Mouse (Mus musculus): Measurements from ENCODE around the gene Kbtbd4. TPM values are rescaled to one million over a fixed set of nuclear protein-coding genes. Genes with fewer than 3 reads are reported as not detected.
A peak's percentile ranks its signal among the peaks of the same experiment; 100 is the strongest.

The Kbtbd4 gene
- polyA plus RNA-seq, 1 experiment = not detected

DNA sequence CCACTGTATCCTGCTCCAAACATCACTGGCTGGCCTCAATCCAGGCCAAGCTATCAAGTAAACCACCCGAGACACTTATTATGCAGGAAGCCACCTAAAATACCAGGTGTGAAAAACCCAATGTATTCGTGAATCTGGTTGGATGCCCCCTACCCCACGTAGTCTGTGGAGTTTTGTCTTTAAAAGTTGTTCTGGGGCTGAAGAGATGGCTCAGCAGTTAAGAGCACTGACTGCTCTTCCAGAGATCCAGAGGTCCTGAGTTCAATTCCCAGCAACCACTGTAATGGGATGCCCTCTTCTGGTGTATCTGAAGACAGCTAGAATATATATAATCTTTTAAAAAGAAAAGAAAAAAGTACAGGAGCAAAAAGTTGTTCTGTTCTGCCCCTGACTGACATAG lies 33.8 kb downstream of the Kbtbd4 start:
- no peak for TF ChIP-seq POLR2A (IDR thresholded peaks at IDR 0.05; ENCODE audit: insufficient read depth, low read depth, low read length)
- no peak for TF ChIP-seq CTCF (IDR thresholded peaks at IDR 0.05; ENCODE audit: insufficient read depth, low read depth, low read length)

GRCm38 (mm10) chr2:90939750-90940149 lies 35.2 kb downstream of the Kbtbd4 start:
- Histone ChIP-seq H3K27ac (ENCODE audit: insufficient read depth, low read depth, low read length) (peak overlapping the region; percentile 4; the same call in 1 of the 2 replicates), H3K4me1 (ENCODE audit: control insufficient read depth, insufficient read depth, low read length) (0 out of 2 replicates have a peak, but pooled peaks cover 2% of the 10 kb centered on the region), H3K4me3 (ENCODE audit: insufficient read depth, low read depth, low read length) (peak overlapping the region; percentile 83)
- 27% methylated on average over 8 of the region's 8 CpGs for WGBS
- TF ChIP-seq CTCF (IDR thresholded peaks at IDR 0.05; ENCODE audit: insufficient read depth, low read depth, low read length) (no peak), POLR2A (IDR thresholded peaks at IDR 0.05; ENCODE audit: insufficient read depth, low read depth, low read length) (no peak)

More for the DNA sequence above, 33.8 kb downstream of the Kbtbd4 start:
- Histone ChIP-seq H3K4me1 (ENCODE audit: control insufficient read depth, insufficient read depth, low read length) (0 out of 2 replicates have a peak, but pooled peaks cover 2% of the 10 kb centered on the region), H3K27ac (ENCODE audit: insufficient read depth, low read depth, low read length) (no peak overlapping the region), H3K4me3 (ENCODE audit: insufficient read depth, low read depth, low read length) (no peak overlapping the region)
- WGBS = 66% methylated on average over 3 of the region's 3 CpGs

DNA sequence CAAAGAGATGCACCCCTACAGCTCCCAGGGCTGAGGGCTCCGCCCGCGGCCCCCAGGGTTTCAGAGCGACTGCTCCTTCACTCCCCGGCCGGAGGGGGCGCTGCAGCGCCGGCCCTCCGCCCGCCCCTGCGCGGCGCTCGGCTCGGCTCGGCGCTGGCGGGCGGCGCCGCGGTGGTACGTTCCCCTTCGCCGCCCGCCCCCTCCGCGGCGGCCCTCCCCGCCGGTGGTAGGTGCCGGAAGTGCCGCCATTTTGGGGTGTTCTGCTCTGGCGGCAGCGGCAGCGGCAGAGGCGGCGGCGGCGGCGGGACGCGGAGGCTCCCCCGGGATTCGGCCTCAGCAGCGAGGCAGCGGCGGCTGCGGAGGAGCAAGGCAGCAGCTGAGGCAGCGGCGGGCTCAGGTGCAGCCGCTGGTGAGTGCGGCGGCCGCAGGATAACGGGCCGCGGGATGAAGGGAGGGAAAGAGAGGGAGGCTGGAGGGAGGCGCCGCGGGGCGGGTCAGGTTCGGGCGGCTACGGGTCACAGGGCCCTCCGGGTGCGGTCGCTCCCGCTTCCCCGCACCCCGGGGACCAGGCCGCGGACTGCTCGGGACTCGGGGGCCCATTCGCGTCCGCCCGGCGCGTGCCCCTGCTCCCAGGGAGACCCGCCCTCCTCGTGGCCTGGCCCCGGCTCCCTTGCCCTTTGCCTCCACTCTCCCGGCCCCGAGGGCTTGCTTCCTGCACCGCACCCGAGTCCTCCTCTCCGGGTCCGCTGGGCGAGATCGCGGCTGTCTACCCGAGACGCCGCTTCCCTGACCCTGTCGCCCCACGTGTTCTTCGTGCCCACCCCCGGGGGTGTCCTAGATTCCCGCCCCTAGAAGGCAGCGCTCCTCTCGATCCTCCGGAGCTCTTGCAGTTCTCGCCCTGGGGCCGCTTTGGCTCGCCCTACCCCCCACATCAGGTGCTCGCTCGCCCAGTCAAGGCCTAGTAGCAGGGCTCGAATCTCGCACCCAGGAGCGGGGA lies 36.0 kb downstream of the Kbtbd4 start, which contains the start of gene Celf1:
Gene Celf1, plus strand, starts transcription at position 150 of the 997 bp plus-strand sequence.
- H3K27ac ChIP-seq (ENCODE audit: insufficient read depth, low read depth, low read length) = peak within 1 kb of the TSS; percentile 84
- H3K4me3 ChIP-seq (ENCODE audit: insufficient read depth, low read depth, low read length) = peak within 1 kb of the TSS; percentile 83
- TF ChIP-seq POLR2A (IDR thresholded peaks at IDR 0.05; ENCODE audit: insufficient read depth, low read depth, low read length) = peak; percentile 56; the same call in 1 of the 2 replicates
- peak; percentile 86 for TF ChIP-seq CTCF (IDR thresholded peaks at IDR 0.05; ENCODE audit: insufficient read depth, low read depth, low read length)
- 1% methylated on average over 98 of the region's 113 CpGs for WGBS
- H3K4me1 ChIP-seq (ENCODE audit: control insufficient read depth, insufficient read depth, low read length) = 0 out of 2 replicates have a peak, but pooled peaks cover 2% of the 10 kb centered on the region

DNA sequence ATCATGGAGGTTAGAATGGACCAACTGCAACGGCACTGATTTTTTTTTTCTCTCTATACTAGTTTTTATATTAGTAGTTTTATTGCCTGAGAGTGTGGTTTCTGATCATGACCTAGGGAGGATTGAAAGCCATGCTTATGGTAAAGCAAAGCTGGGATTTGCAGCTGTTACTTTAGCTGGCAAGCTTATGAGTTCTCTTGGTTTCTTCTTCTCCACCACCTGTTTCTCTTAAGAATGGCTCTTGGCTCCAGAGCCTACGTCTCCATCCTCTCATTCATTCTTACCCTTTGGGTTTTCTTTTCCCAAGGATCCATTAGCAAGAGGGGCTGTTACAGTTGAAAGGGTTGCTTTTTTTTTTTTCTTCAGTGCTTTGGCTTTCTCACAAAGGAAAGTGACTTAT lies 37.2 kb downstream of the Kbtbd4 start:
- Histone ChIP-seq H3K27ac (ENCODE audit: insufficient read depth, low read depth, low read length) (no peak overlapping the region), H3K4me1 (ENCODE audit: control insufficient read depth, insufficient read depth, low read length) (0 out of 2 replicates have a peak, but pooled peaks cover 2% of the 10 kb centered on the region), H3K4me3 (ENCODE audit: insufficient read depth, low read depth, low read length) (no peak overlapping the region)
- WGBS = 7% methylated on average over 2 of the region's 2 CpGs
- no peak for TF ChIP-seq CTCF (IDR thresholded peaks at IDR 0.05; ENCODE audit: insufficient read depth, low read depth, low read length)
- TF ChIP-seq POLR2A (IDR thresholded peaks at IDR 0.05; ENCODE audit: insufficient read depth, low read depth, low read length) = no peak

DNA sequence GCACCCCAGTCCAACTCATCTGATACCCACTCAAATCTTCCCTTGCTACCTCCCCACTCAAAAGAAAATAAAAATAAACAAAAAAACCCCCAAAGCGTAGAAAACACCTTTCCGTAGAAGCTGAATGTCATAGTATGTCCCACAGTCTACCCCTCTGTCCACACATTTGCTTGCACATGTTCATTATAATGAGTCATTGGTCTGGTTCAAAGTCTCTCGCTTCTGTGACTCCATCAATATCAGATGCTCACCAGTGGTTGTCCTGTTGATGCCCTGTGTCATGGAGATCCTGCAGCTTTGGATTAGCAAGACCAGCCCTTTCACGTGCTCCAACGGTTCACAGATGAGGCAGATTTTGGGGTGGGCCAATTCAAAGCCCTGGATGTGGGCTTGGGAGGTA lies 45.6 kb downstream of the Kbtbd4 start:
- Histone ChIP-seq H3K4me1 (ENCODE audit: control insufficient read depth, insufficient read depth, low read length) (peaks cover 10% of the 10 kb centered on the region), H3K4me3 (ENCODE audit: insufficient read depth, low read depth, low read length) (no peak overlapping the region), H3K27ac (ENCODE audit: insufficient read depth, low read depth, low read length) (no peak overlapping the region)
- 70% methylated on average over 5 of the region's 5 CpGs for WGBS
- TF ChIP-seq CTCF (IDR thresholded peaks at IDR 0.05; ENCODE audit: insufficient read depth, low read depth, low read length) (no peak), POLR2A (IDR thresholded peaks at IDR 0.05; ENCODE audit: insufficient read depth, low read depth, low read length) (no peak)

DNA sequence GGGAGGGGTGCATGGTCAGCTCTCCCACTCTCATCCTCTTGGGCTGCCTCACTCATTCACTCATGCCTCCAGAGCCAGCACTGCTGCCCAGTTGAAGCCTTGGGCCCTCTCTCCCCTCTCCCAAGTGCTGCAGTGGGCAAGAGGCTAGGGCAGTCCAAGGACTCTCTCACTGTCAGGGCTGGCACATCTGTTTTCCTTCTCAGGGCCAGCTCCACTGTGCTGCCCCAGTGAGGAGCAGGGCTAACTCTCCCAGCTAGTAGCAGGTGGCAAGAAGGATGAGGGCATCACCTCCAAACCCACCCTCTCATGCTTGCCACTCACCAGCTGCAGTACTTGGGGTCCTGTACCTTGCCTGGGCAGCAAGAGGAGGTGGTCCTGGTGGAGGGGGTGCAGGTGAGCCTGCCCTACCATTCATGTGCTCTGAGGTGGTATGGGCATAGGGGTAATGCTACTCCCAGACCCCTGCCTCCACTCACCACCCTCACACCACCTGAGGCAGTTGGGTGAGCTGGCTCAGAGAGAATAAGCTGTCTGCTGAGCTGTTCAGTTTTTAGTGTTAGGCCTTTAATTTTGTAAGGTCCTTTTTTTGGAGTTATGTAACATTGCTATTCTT lies 46.1 kb downstream of the Kbtbd4 start:
- no peak overlapping the region for H3K4me3 ChIP-seq (ENCODE audit: insufficient read depth, low read depth, low read length)
- TF ChIP-seq CTCF (IDR thresholded peaks at IDR 0.05; ENCODE audit: insufficient read depth, low read depth, low read length) = no peak
- TF ChIP-seq POLR2A (IDR thresholded peaks at IDR 0.05; ENCODE audit: insufficient read depth, low read depth, low read length) = no peak
- peak overlapping the region; percentile 9; the same call in 1 of the 2 replicates for H3K27ac ChIP-seq (ENCODE audit: insufficient read depth, low read depth, low read length)
- peaks cover 10% of the 10 kb centered on the region for H3K4me1 ChIP-seq (ENCODE audit: control insufficient read depth, insufficient read depth, low read length)

GRCm38 (mm10) chr2:90953461-90953860 lies 48.9 kb downstream of the Kbtbd4 start:
- 15% methylated on average over 3 of the region's 3 CpGs for WGBS
- Histone ChIP-seq H3K4me3 (ENCODE audit: insufficient read depth, low read depth, low read length) (no peak overlapping the region), H3K4me1 (ENCODE audit: control insufficient read depth, insufficient read depth, low read length) (peaks cover 10% of the 10 kb centered on the region), H3K27ac (ENCODE audit: insufficient read depth, low read depth, low read length) (no peak overlapping the region)
- TF ChIP-seq POLR2A (IDR thresholded peaks at IDR 0.05; ENCODE audit: insufficient read depth, low read depth, low read length) (no peak), CTCF (IDR thresholded peaks at IDR 0.05; ENCODE audit: insufficient read depth, low read depth, low read length) (no peak)

DNA sequence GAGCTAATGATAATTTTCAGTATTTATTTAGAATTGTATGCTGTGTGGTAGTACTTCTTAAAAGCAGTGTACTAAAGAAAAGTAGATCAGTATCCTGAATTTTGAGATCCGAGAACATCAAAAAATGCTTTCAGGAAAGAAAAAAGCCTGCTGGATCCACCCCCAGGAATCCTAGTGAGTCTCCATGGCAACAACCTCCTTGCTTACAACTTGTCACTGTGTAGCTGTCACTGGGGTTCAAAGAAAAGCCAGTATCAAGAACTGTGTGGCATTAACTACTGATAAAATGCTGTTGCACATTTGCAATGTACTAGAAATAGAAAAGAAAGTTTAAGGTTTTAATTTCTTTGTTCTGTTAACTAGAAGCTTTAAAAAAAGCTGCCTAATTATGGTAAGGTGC lies 51.5 kb downstream of the Kbtbd4 start:
- no peak overlapping the region for H3K4me3 ChIP-seq (ENCODE audit: insufficient read depth, low read depth, low read length)
- TF ChIP-seq CTCF (IDR thresholded peaks at IDR 0.05; ENCODE audit: insufficient read depth, low read depth, low read length) = no peak
- no peak for TF ChIP-seq POLR2A (IDR thresholded peaks at IDR 0.05; ENCODE audit: insufficient read depth, low read depth, low read length)
- H3K4me1 ChIP-seq (ENCODE audit: control insufficient read depth, insufficient read depth, low read length) = peaks cover 2% of the 10 kb centered on the region; the same call in 1 of the 2 replicates
- H3K27ac ChIP-seq (ENCODE audit: insufficient read depth, low read depth, low read length) = peak overlapping the region; percentile 61; the same call in 1 of the 2 replicates
- 2% methylated on average over 1 of the region's 1 CpGs for WGBS
